Mouse (Mus musculus): ENCODE measurements around the gene Fkrp. TPM values are rescaled to one million over a fixed set of nuclear protein-coding genes. Genes with fewer than 3 reads are reported as not detected.

Fkrp gene
- 6.5 and 7.5 TPM in 2 replicates for total RNA-seq (2015; ENCODE audit: low replicate concordance)
- 4.9 and 19.6 TPM in 2 replicates for total RNA-seq (2017; ENCODE audit: low replicate concordance)

DNA sequence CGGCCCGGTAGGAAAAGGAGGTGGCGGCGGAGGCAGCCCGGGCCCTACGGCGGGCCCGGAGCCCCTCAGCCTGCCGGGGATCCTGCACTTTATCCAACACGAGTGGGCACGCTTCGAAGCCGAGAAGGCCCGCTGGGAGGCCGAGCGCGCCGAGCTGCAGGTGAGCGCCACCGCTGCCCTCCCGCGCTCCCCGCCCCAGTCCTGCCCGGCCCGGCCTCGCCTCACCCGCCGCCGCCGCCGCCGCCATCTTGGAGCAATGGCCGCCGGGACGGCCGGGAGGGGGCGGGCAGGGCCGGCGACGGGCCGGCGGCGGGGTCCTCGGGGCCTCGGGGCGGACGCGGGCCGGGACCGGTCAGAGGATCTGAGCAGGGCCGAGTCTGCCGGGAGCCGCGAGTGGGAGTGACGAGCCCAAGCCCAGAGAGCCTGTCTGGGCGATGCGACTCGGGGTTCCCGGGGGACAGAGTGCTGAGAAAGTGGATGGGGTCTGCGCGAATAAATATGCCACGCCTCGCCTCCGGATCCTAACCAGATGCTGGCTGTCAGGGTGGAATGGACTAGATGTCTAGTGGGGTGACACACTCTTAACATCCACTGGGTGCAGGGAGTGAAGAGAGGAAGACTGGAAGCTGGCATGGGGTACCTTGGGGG lies at the start of gene Fkrp:
Gene Fkrp (minus strand): TSS at position 258 of the 648 bp plus-strand sequence.
- peak; percentile 59 for ATAC-seq (replicated peaks; ENCODE audit: low FRiP score, poor library complexity, severe bottlenecking)

DNA sequence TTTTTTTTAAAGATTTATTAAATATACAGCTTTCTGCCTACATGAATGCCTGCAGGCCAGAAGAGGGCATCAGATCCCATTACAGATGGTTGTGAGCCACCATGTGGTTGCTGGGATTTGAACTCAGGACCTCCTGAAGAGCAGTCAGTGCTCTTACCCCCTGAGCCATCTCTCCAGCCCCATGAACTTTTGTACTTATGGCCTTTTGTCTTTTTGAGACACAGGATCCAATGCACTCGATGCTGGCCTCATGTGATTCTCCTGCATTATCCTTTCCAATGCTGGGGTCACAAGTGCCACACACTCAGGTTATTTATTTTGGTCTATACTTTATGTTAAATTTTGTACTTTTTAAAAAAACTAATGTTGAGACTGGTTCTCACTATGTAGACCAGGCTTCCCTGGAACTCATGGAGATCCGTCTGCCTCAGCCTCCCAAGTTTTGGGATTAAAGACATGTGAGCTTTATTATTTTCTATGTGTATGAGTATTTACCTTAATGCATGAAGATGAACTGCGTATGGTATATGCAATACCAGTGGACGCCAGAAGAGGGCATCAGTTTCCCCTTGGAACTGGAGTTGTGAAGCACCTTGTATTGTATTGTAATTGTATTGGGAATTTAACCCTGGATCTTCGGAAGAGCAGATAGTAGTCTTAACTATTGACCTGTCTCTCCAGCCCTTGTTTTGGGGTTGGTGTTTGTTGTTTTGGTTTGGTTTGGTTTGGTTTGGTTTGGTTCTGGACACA lies 43.5 kb upstream of the Fkrp start:
- no peak for ATAC-seq (replicated peaks; ENCODE audit: low FRiP score, poor library complexity, severe bottlenecking)

DNA sequence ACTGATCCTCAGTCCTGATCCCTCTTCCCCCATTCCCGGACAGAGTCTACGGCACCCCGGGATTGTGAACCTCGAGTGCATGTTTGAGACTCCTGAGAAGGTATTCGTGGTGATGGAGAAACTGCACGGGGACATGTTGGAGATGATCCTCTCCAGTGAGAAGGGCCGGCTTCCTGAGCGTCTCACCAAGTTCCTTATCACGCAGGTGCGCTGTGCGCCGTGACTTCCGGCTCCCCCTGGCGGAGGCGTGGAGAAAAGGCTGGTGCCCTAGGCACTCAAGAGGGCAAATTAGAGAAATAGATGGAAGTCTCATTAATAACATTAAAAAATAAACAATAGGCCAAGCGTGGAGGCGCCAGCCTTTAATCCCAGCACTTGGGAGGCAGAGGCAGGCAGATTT lies 41.8 kb upstream of the Fkrp start:
- ATAC-seq (replicated peaks; ENCODE audit: low FRiP score, poor library complexity, severe bottlenecking), result peak; percentile 69

DNA sequence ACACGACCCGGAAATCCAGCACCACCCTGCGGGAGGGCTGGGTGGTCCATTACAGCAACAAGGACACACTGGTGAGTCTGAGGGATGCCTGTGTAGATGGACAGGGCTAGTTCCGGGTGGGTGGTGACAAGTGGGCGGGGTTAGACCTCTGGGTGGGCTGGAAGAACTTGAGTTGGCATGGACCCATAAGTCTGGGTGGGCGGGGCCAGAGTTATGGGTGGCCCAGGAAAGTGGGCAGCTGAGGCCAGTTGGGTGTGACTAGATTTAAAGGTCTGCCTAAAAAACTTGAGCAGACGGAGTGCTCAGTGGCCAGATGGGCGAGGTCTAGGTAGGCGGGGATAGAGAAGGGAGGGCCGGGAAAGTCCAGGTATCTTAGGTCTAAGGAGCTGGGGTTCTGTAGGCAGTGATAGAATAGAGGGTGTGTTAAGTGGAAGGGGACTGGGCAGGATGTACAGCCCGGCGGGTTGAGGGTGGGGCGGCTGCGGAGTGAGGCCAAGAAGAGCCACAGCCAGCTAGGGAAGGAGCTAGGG lies 36.8 kb upstream of the Fkrp start:
- ATAC-seq (replicated peaks; ENCODE audit: low FRiP score, poor library complexity, severe bottlenecking), result no peak

DNA sequence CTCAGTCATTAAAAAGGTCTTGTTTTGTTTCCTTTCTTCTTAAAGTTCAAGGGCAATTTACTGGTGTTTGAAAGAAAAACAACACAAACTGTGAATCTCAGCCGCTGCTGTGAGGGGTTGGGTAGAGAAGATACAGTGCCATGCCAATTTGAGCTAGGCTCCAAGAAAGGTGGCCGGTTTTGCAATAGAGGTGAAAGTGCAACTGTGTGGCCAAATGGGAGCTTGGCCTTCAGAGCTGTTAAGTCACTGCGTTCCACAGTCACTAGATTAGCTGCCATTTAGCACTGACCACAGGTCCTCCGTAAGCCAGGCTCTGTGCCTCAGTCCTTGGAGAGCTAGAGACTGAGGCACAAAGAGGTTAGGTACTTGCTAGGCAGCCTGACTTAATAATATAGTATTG lies 35.1 kb upstream of the Fkrp start:
- ATAC-seq (replicated peaks; ENCODE audit: low FRiP score, poor library complexity, severe bottlenecking), result no peak

DNA sequence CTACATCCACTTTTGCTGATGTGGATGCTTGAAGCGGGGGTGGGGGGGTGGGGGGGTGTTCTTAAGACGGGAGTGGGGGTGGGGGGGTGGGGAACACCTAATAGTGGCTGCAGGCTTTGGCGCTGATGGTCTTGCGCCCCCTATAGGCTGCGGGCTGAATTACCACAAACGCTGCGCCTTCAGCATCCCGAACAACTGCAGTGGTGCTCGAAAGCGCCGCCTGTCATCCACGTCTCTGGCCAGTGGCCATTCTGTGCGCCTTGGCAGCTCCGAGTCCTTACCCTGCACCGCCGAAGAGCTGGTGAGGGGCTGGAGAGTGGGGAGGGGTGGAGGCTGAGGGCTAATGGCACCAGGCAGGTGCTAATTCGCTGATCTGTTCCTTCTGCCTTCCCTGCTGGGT lies 32.0 kb upstream of the Fkrp start:
- no peak for ATAC-seq (replicated peaks; ENCODE audit: low FRiP score, poor library complexity, severe bottlenecking)

DNA sequence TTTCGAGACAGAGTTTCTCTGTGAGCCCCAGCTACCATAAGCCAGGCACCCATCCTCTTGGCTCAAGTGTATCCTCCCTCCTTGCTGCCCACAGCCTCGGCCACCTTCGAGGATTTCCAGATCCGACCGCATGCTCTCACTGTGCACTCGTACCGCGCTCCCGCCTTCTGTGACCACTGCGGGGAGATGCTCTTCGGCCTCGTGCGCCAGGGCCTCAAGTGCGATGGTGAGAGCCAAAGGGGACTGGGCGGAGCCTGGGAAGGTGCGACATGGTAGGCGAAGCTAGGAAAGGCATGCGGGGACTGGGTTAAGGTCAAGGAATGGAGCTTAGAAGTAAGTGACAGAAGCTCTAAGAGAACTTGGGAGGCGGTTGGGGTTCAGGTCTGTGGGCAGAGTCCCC lies 31.0 kb upstream of the Fkrp start:
- ATAC-seq (replicated peaks; ENCODE audit: low FRiP score, poor library complexity, severe bottlenecking), result no peak

DNA sequence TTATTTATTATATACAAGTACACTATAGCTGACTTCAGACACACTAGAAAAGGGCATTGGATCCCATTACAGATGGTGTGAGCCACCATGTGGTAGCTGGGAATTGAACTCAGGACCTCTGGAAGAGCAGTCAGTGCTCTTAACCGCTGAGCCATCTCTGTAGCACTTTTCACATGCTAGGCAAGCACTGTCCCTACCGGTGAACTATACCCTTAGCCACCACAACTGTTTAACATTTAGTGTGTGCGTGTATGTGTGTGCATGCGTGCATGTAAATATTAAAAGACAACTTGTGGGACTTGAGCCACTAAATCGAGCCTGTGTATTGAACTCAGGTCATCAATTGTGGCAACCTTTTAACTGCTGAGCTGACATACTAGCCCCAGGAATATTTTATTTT lies 30.2 kb upstream of the Fkrp start:
- no peak for ATAC-seq (replicated peaks; ENCODE audit: low FRiP score, poor library complexity, severe bottlenecking)

DNA sequence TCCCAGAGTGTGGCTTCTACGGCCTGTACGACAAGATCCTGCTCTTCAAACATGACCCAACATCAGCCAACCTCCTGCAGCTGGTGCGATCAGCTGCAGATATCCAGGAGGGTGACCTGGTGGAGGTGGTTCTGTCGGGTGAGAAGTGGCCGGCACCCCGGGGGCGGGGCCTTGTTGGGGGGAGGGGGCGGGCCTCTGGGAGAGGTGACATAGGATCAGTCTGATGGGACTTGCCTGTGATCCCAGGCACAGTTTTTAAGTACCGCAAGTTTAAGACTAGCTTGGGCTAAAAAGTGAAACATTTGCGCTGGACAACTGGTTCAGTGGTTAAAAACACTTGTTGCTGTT lies 29.3 kb upstream of the Fkrp start:
- ATAC-seq (replicated peaks; ENCODE audit: low FRiP score, poor library complexity, severe bottlenecking), result no peak

DNA sequence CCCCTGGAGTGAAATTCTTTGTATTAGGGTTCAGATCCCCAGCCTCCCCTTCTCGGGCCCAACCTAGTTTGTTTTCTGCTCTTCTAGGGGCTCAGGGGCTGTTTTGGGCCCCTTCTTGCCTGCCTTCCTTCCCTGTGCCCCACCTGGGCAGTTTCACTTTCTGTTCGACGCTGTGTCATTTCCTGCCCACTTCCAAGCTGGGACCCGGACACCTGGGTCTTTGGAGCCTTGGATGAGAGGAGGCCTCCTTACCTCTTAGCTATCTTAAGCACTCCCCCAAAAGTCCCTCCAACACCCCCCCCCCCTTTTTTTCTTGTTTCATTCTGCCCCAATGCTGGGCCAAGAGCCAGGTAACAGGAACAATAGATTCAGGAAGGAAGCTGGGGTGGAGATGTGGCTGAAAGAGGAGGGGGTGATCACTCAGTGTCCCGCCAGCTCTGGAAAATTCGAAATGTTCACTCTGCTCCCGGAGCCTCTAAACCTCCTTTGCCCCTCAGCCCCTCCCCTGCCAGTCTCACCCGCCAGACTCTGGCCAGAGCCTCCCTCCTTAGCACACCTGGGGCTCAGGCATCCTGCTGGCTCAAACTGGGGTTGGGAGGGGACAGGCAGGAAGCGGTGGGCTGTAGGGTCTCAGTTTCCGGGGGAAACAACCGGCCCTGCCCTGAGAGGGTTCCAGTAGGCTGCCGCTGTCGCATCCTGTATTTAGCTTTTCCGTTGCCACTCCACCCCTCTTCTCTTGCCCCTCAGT lies 28.7 kb upstream of the Fkrp start:
- ATAC-seq (replicated peaks; ENCODE audit: low FRiP score, poor library complexity, severe bottlenecking), result 0 out of 2 replicates have a peak, but pooled peaks have one; percentile 28

DNA sequence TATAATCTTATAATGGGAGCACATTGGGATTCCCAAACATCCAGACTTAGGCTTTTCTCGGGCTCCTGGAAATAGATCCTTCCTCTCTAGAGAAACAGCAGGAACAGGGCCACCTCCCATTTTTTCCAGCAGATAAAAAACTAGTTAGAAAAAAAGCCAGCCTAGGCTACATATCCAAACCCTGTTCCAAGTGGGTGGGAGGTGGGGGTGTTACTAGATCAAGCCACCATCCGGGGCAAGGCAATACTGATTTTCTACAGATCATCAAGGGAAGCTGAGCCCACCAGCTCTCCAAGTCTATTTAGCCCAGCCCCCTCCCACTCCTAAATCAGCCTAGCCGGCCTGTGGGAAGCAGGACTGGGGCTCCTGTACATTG lies 28.2 kb upstream of the Fkrp start:
- ATAC-seq (replicated peaks; ENCODE audit: low FRiP score, poor library complexity, severe bottlenecking), result no peak

DNA sequence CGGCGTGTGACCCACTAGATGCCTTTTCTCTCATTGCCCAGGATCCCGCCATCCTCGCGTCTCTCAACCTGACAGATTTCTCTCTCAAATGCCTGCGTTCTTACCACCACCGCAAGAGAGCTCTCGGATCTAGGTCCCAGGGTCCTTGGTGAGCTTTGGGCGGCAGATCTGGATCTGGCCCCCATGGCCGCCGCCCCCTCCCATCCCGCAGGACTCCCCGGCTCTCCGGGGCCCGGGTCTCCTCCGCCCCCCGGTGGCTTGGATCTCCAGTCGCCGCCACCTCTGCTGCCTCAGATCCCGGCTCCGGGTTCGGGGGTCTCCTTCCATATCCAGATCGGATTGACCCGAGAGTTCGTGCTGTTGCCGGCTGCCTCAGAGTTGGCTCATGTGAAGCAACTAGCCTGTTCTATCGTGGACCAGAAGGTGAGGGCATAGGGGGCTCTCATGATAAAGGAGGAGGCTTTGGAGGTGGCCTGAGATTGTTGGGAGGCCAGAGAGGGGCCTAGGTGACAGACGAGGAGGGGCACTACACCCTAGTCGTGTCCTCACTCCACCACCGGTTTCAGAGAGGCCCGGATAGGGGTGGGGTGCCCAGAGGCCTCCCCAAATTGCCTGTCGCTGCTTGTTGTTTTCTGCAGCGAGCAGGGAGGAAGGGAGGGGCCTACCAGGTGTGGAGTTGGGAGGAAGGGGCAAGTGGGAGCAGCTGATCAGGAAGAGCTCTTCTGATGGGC lies 27.1 kb upstream of the Fkrp start:
- ATAC-seq (replicated peaks; ENCODE audit: low FRiP score, poor library complexity, severe bottlenecking), result no peak

DNA sequence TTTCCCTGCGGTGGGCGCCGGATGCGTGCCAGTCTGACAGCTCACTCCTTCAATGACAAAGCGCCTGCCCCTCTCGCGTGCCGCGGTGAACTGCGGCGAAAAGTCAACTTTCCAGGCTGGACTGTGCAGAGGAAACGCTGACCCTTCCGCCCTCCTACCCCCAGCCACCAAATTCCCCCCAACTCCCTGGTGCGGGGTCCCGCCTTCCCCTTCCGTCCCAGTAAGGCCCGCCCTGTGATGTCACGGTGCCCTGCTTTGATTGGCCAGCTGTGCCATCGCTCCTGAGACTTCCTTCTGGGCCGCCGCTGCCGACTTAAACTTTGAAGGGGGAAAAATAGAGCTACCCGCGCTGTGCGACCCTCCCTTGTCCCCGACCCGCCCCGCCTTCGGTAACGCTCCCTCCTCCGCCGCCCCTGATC lies 26.1 kb upstream of the Fkrp start, which contains the start of gene Prkd2:
Gene Prkd2 (plus strand): TSS at position 258 of the 419 bp plus-strand sequence.
- peak; percentile 87 for ATAC-seq (replicated peaks; ENCODE audit: low FRiP score, poor library complexity, severe bottlenecking)

DNA sequence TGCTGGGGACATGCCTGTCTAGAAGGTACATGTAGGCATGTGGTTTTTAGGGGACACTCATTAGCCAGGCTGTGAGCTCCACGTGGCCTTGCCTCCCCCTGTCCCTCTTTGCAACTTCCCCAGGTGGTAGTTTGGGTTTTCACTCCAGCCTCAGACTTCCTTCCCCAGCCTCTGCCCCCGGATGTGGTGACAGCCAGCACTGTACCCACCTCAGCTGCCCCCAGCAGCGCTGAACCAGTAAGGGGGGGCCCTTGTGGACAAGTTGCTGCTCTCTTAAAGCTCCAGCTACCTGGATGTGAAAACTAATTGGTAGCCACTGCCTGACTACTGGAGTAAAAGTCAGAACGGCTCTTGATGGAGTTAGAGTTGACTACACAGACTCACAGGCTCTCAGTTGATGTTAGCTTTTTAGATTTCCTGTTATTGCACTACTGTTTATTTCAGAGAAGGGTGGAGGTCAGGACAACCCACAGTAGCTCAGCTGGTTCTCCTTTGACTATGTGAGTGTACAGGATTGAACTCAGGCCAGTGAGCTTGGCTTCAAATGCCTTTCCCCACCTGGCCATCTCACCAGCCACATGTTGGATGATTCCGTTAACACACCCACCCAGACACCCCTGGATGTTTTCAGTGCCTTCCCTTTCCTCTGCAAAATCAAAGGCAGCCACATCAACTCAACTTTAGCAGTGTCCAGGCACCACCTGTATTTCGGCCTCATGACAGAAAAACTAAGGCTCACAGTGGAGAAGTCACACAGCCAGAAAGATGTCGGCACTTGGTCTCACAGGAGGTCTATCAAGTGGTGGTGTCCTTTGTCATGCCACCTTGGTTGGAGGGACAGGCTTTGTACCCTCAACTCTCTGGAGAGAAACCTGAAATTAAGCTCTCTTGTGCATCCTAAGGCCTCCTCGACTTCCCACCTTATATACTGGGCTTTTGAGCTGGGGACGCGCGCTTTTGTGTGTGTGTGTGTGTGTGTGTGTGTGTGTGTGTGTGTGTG lies 25.3 kb upstream of the Fkrp start:
- no peak for ATAC-seq (replicated peaks; ENCODE audit: low FRiP score, poor library complexity, severe bottlenecking)

DNA sequence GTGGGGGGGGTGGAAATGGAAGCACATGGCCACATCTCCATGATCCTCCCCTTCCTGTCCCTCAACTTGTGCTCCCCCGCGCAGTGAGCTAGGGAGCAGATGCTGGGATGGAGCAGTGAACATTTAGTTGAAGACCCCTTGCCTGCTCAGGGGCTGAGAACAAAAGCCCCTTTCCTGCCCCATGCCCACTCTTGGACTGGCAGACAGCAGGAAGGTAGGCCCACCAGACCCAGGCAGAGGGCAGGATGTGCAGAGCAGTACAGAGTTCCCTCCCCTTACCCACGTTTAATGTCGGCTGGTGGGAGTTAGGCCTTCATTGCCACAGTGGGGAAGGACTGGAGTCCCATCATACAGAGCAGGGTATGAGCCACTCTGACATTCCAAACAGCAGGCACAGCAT lies 24.5 kb upstream of the Fkrp start:
- ATAC-seq (replicated peaks; ENCODE audit: low FRiP score, poor library complexity, severe bottlenecking), result no peak

DNA sequence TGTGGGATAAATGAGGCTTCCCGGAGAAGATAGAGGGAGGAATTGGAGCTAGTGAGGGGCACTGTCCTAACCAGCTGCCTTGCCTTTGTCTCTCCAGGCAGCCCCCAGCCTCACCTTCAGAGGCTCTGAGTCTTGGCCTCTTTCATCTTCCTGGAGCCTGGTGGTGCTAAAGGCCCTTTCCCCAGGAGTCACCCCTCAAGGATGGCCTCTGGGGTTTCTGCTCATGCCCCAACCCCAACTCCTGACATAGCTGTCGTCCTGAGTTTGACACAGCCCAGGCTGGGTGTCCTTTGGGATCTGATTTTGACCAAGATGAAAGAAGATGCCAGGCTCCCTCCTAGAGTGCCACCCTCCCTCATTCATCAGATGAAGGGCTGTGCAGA lies 23.6 kb upstream of the Fkrp start:
- ATAC-seq (replicated peaks; ENCODE audit: low FRiP score, poor library complexity, severe bottlenecking), result no peak

DNA sequence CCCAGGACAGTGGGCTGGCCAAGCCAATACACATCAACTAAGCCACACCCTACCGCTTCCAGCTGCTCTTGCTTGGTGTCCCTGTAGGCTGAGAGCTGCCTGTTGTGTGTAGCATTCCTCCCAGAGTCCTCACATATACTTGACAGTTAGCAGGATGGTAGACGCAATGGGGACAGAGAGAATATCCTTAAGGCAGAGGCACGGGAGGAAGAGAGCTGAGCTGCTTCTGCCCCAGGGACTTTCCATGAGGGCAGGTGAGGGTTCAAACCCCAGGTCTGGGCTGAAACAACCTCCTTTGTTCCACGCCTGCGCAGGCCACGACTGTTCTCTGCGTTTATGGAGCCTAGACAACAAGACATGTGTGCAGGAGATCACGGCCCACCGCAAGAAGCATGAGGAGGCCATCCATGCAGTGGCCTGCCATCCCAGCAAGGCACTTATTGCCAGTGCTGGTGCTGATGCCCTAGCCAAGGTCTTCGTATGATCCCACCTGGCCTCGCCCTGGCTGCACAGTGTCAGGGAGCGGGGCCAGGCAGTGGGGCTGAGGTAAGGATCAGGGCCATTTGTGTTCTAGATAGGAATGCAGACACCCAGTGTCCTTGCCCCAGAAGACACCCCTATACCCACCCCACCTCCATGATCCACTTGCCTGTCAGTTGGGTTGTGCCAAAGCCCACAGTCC lies 23.0 kb upstream of the Fkrp start:
- ATAC-seq (replicated peaks; ENCODE audit: low FRiP score, poor library complexity, severe bottlenecking), result no peak

DNA sequence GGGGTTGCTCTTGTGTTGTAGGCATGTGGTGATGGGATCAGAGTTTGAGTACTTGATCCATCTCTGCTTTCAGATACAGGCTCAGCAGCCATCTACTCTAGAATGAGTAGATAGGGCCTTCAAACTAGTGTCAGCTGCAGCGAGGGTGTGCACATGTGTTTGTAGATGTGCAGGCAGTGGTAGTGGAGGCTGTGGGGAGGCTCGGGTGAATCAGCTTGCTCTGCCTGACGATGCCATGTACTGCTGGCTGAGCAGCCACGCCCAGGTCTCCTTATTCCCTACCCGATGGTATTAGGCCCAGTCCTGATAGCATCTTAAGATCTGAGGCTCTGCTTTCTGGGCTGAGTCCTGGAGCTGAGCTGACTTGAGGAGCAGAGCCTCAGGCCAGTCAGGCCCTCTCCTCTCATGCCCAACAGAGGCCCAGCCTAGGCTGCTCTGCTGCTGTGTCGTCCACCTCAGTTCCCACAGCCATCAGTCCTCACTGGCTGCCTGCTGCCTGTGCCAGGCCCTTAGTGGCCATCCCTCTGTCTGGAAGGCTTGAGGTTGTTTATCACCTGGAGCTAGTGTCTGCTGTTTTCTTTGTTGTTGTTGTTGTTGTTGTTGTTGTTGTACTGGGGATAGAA lies 22.4 kb upstream of the Fkrp start:
- no peak for ATAC-seq (replicated peaks; ENCODE audit: low FRiP score, poor library complexity, severe bottlenecking)

Measured in erythroid progenitor cell, adult 5-6 weeks (primary cell).